Mouse (Mus musculus) testis, adult 2 months (tissue): ENCODE measurements around the gene Colgalt2. TPM values are rescaled to one million over a fixed set of nuclear protein-coding genes. Genes with fewer than 3 reads are reported as not detected.

Experiments used
- H3K27ac ChIP-seq: fragments of 200-500 bp; 2 replicates; pipeline ENCODE4 v1.5.1; 2012; ENCODE audit warnings: low read depth, low read length; ENCODE audit not compliant: control insufficient read depth, insufficient read depth
- H3K27me3 ChIP-seq: fragments of 200-500 bp; 2 replicates; pipeline ENCODE4 v1.6.1; 2012; ENCODE audit warnings: mild to moderate bottlenecking, low read length, moderate library complexity; ENCODE audit not compliant: control insufficient read depth, insufficient read depth
- H3K36me3 ChIP-seq: fragments of 200-500 bp; 2 replicates; pipeline ENCODE4 v1.6.1; 2012; ENCODE audit warnings: mild to moderate bottlenecking, low read length; ENCODE audit not compliant: control insufficient read depth, insufficient read depth
- H3K4me1 ChIP-seq: fragments of 200-500 bp; 2 replicates; pipeline ENCODE4 v1.6.1; 2012; ENCODE audit warnings: low read length; ENCODE audit not compliant: control insufficient read depth, insufficient read depth
- H3K4me3 ChIP-seq: fragments of 200-500 bp; 2 replicates; pipeline ENCODE4 v1.5.1; 2012; ENCODE audit warnings: low read depth, mild to moderate bottlenecking, low read length, moderate library complexity, mixed read lengths; ENCODE audit not compliant: control insufficient read depth
- CTCF ChIP-seq: fragments of 200-500 bp; IDR thresholded peaks from 2 replicates; pipeline ENCODE4 v1.5.1; 2012; ENCODE audit warnings: low read depth, mild to moderate bottlenecking, inconsistent platforms, low read length, moderate library complexity; ENCODE audit not compliant: control insufficient read depth, insufficient read depth, insufficient replicate concordance
- POLR2A ChIP-seq: fragments of 200-500 bp; IDR thresholded peaks from 2 replicates; pipeline ENCODE4 v1.6.1; 2012; ENCODE audit warnings: low read depth, mild to moderate bottlenecking, inconsistent platforms, low read length, moderate library complexity; ENCODE audit not compliant: control insufficient read depth
- polyA plus RNA-seq: library from polyadenylated mRNA; depleted of rRNA; stranded (reverse); fragments of >200 nt; gene quantifications from 2 replicates; pipeline ENCODE4 v1.2.3, GENCODE M21; 2012

The Colgalt2 gene
- polyA plus RNA-seq, 1 experiment: 0.07 TPM

GRCm38 (mm10) chr1:152410657-152411056 lies 11.0 kb downstream of the Colgalt2 start:
- TF ChIP-seq CTCF (no peak), POLR2A (no peak)
- no peak overlapping the region for H3K27ac ChIP-seq
- no peaks in the 10 kb centered on the region for H3K4me1 ChIP-seq
- H3K36me3 ChIP-seq: no peaks in the 10 kb centered on the region
- H3K27me3 ChIP-seq: no peaks in the 10 kb centered on the region
- H3K4me3 ChIP-seq: no peak overlapping the region

- no peak for TF ChIP-seq POLR2A
- no peak for TF ChIP-seq CTCF
- Histone ChIP-seq H3K4me1 (no peaks in the 10 kb centered on the region), H3K36me3 (no peaks in the 10 kb centered on the region), H3K4me3 (no peak overlapping the region), H3K27ac (no peak overlapping the region), H3K27me3 (no peaks in the 10 kb centered on the region)
Measured at GRCm38 (mm10) chr1:152413116-152413515, 13.5 kb downstream of the Colgalt2 start.

- no peaks in the 10 kb centered on the region for H3K4me1 ChIP-seq
- no peaks in the 10 kb centered on the region for H3K36me3 ChIP-seq
- no peak for TF ChIP-seq CTCF
- no peak for TF ChIP-seq POLR2A
- H3K27me3 ChIP-seq: no peaks in the 10 kb centered on the region
- no peak overlapping the region for H3K4me3 ChIP-seq
- H3K27ac ChIP-seq: no peak overlapping the region
Measured at GRCm38 (mm10) chr1:152413961-152414360, 14.3 kb downstream of the Colgalt2 start.

GRCm38 (mm10) chr1:152414451-152414850 lies 14.8 kb downstream of the Colgalt2 start:
- H3K4me1 ChIP-seq: no peaks in the 10 kb centered on the region
- no peak for TF ChIP-seq CTCF
- no peak for TF ChIP-seq POLR2A
- no peaks in the 10 kb centered on the region for H3K36me3 ChIP-seq
- H3K4me3 ChIP-seq: no peak overlapping the region
- no peaks in the 10 kb centered on the region for H3K27me3 ChIP-seq
- no peak overlapping the region for H3K27ac ChIP-seq

- Histone ChIP-seq H3K4me1 (no peaks in the 10 kb centered on the region), H3K27me3 (no peaks in the 10 kb centered on the region), H3K27ac (no peak overlapping the region), H3K4me3 (no peak overlapping the region), H3K36me3 (no peaks in the 10 kb centered on the region)
- TF ChIP-seq CTCF (no peak), POLR2A (no peak)
Measured at GRCm38 (mm10) chr1:152416306-152416904, 16.8 kb downstream of the Colgalt2 start.

GRCm38 (mm10) chr1:152417602-152418001 lies 18.0 kb downstream of the Colgalt2 start:
- H3K27ac ChIP-seq: no peak overlapping the region
- no peaks in the 10 kb centered on the region for H3K4me1 ChIP-seq
- no peaks in the 10 kb centered on the region for H3K36me3 ChIP-seq
- TF ChIP-seq CTCF (no peak), POLR2A (no peak)
- no peaks in the 10 kb centered on the region for H3K27me3 ChIP-seq
- no peak overlapping the region for H3K4me3 ChIP-seq

GRCm38 (mm10) chr1:152422295-152422694 lies 22.7 kb downstream of the Colgalt2 start:
- Histone ChIP-seq H3K4me3 (no peak overlapping the region), H3K27me3 (no peaks in the 10 kb centered on the region), H3K27ac (no peak overlapping the region), H3K36me3 (no peaks in the 10 kb centered on the region), H3K4me1 (no peaks in the 10 kb centered on the region)
- no peak for TF ChIP-seq POLR2A
- no peak for TF ChIP-seq CTCF

GRCm38 (mm10) chr1:152423052-152423451 lies 23.4 kb downstream of the Colgalt2 start:
- no peak overlapping the region for H3K27ac ChIP-seq
- TF ChIP-seq POLR2A: no peak
- H3K36me3 ChIP-seq: no peaks in the 10 kb centered on the region
- H3K4me1 ChIP-seq: no peaks in the 10 kb centered on the region
- no peak overlapping the region for H3K4me3 ChIP-seq
- no peaks in the 10 kb centered on the region for H3K27me3 ChIP-seq
